Mouse (Mus musculus) layer of hippocampus, adult 9-11 months (tissue): ENCODE measurements around the gene Gm20388.

Experiments used
- DNase-seq: peaks from one replicate; pipeline ENCODE4 v3.0.0; 2022

Gene Gm20388

GRCm38 (mm10) chr8:120298601-120299532 lies 388.2 kb downstream of the Gm20388 start:
- DNase-seq = no peak

- DNase-seq = peak; percentile 89
These were observed 390.0 kb downstream of the Gm20388 start for GRCm38 (mm10) chr8:120300601-120301141.

GRCm38 (mm10) chr8:120302941-120303675 lies 392.5 kb downstream of the Gm20388 start:
- no peak for DNase-seq

- DNase-seq = no peak
These were observed 393.5 kb downstream of the Gm20388 start for GRCm38 (mm10) chr8:120304097-120304496.

GRCm38 (mm10) chr8:120305800-120306385 lies 395.3 kb downstream of the Gm20388 start:
- DNase-seq = no peak

DNA sequence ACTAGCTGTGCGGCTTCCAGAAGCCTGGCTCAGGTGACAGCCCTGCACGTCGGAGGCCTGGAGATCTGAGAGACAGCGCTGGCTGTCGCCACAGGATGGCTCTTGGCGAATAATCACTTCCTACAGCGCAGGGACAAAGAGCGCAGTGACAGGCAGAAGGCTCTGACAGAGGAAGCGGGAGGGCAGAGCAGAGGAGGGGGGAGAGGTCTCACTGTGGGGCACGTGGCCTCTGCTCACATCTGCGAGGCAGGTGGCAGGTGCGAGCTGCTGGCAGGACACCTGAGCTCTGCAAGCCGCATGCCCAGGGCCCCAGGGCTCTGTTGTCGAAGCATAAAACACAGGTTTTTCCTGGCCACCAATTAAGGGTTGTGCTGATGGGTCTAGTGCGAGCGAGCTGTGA lies 396.5 kb downstream of the Gm20388 start:
- DNase-seq = peak; percentile 62

GRCm38 (mm10) chr8:120307528-120307927 lies 396.9 kb downstream of the Gm20388 start:
- DNase-seq = no peak

GRCm38 (mm10) chr8:120308131-120308530 lies 397.5 kb downstream of the Gm20388 start:
- DNase-seq = no peak

DNA sequence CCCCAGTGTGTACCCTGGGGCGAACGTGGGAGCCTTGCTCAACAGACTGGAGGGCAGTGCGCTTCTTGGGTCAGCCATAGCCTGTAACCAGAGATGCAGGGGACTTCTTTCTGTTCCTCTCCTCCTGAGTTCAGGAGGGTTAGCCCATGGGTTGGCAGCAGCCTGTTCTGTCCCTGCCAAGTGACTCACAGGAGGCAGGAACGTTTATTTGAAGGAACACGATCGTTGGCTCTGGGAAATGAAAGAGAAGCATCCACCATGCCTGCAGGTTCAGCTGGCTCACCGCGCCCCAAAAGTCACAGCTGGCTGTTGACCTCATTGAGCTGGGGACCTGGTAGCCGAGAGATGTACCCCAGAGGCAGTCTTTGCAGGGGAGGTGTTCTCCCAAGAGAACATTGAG lies 397.9 kb downstream of the Gm20388 start:
- DNase-seq = no peak

- peak; percentile 80 for DNase-seq
These were observed 398.7 kb downstream of the Gm20388 start for GRCm38 (mm10) chr8:120309326-120309725.

- DNase-seq = no peak
These were observed 399.4 kb downstream of the Gm20388 start for GRCm38 (mm10) chr8:120310063-120310462.

GRCm38 (mm10) chr8:120312452-120312851 lies 401.8 kb downstream of the Gm20388 start:
- no peak for DNase-seq

DNA sequence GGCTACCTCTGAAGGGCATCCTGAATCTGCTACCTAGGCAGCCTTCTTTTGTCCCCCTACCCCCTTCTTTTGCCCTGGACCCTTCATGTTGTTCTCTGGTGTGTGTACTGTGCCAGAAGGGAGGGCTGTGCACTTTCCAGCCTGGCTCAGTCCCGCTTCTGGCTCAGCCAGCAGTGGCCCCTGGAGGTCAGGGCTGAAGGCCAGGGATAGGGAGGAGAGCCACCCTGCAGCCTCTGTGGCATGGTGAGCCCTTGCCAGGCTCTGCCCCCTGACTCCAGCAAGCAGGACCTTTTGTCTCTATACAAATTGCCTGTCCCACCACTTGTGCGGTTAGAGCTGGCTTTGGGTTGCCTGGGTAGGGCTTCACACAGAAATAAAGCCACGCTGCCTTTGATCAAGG lies 403.0 kb downstream of the Gm20388 start:
- DNase-seq = no peak

- DNase-seq = no peak
These were observed 404.3 kb downstream of the Gm20388 start for GRCm38 (mm10) chr8:120314932-120315331.

GRCm38 (mm10) chr8:120315644-120316043 lies 405.0 kb downstream of the Gm20388 start:
- no peak for DNase-seq

- no peak for DNase-seq
These were observed 406.1 kb downstream of the Gm20388 start for GRCm38 (mm10) chr8:120316707-120317106.

- DNase-seq = no peak
These were observed 406.6 kb downstream of the Gm20388 start for GRCm38 (mm10) chr8:120317118-120317824.

GRCm38 (mm10) chr8:120318476-120318991 lies 407.9 kb downstream of the Gm20388 start:
- DNase-seq = no peak

DNA sequence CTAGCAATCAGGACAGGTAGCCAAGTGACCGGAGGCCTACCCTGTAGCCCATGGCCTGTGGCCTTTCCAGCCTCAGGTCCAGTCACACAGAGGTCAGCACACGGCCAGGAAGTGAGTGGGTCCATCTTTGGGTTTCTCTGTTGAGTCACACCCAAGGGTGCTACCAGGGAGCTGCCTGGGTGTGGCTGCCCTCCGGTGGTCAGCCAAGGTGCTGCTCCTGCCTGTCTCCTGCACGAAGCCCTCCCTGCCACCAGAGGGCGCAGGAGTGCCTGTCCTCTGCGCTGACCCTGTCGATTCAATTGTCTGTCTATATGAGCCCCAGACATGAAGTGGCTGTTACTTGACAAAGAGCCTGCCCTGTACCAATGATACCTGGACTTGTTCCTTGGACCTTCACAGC lies 408.8 kb downstream of the Gm20388 start:
- peak; percentile 58 for DNase-seq

- DNase-seq = no peak
These were observed 409.5 kb downstream of the Gm20388 start for GRCm38 (mm10) chr8:120320146-120320545.

- no peak for DNase-seq
These were observed 411.1 kb downstream of the Gm20388 start for GRCm38 (mm10) chr8:120321724-120322123.

GRCm38 (mm10) chr8:120322956-120323448 lies 412.4 kb downstream of the Gm20388 start:
- peak; percentile 91 for DNase-seq
